ENCODE assay signal across 21 mouse cellular contexts in genomic region chr17:70942478-70942877, GRCm38 (mm10). TPM values are rescaled to one million over a fixed set of nuclear protein-coding genes. Genes with fewer than 3 reads are reported as not detected.
A peak's percentile ranks its signal among the peaks of the same experiment; 100 is the strongest.
DNase-seq lines count a peak whose midpoint lies in the region; ATAC-seq and TF ChIP-seq lines count a peak whose summit lies in the region.
"Had no signal": no experiment of that assay in that cellular context is flagged by ENCODE, and none has a peak within 500 bp of the region (broad histone marks: within the 10 kb centered on the region; RNA-seq: fewer than 3 reads in every experiment).

No protein-coding gene starts in this region.

- no peaks in the 10 kb centered on the region for H3K4me1 ChIP-seq in intestine, postnatal 0 days (replicated peaks; ENCODE audit: control insufficient read depth, insufficient read depth, low read length)
- no peaks in the 10 kb centered on the region for H3K4me1 ChIP-seq in intestine, embryonic 15.5 days (replicated peaks)
- no peaks in the 10 kb centered on the region for H3K4me1 ChIP-seq in thymus, adult 2 months (replicated peaks; ENCODE audit: control insufficient read depth, insufficient read depth, low read length)
- H3K4me1 ChIP-seq: embryonic facial prominence, embryonic 12.5 days; heart, embryonic 13.5 days; hindbrain, embryonic 12.5 days had no signal

- peak; percentile 10 to 13 for DNase-seq in B cell, adult 2 months
- no peak for DNase-seq in frontal cortex, postnatal 36 days (ENCODE audit: low spot score in 2 of 2)
- DNase-seq in thymus, adult 2 months: no peak
- DNase-seq: adrenal gland, adult 8-10 months; cerebellum, adult 11-12 months; cerebellum, adult 9-10 months; cerebellum, postnatal 25 days; gastrocnemius, adult 2 months; gastrocnemius, postnatal 25 days; heart, postnatal 4 days had no signal

- TF ChIP-seq POLR2A in thymus, adult 2 months (IDR thresholded peaks at IDR 0.05; ENCODE audit: control insufficient read depth, extremely low read depth, insufficient read depth, low read length, poor library complexity): no peak

- TF ChIP-seq CTCF in intestine, postnatal 0 days (IDR thresholded peaks at IDR 0.05; ENCODE audit: low read depth): 0 out of 2 replicates have a peak, but pooled peaks have one; percentile 5
- no peak for TF ChIP-seq CTCF in thymus, adult 2 months (IDR thresholded peaks at IDR 0.05; ENCODE audit: borderline replicate concordance, control insufficient read depth, extremely low read depth, insufficient read depth, low read length, poor library complexity)

- H3K4me2 ChIP-seq in intestine, postnatal 0 days (replicated peaks; ENCODE audit: low read depth): no peak overlapping the region
- no peak overlapping the region for H3K4me2 ChIP-seq in intestine, embryonic 15.5 days (replicated peaks)
- H3K4me2 ChIP-seq: embryonic facial prominence, embryonic 12.5 days; heart, embryonic 13.5 days; hindbrain, embryonic 12.5 days had no signal

- no peaks in the 10 kb centered on the region for H3K27me3 ChIP-seq in intestine, postnatal 0 days (replicated peaks; ENCODE audit: control insufficient read depth, insufficient read depth, low read length)
- H3K27me3 ChIP-seq in intestine, embryonic 15.5 days (replicated peaks): no peaks in the 10 kb centered on the region
- no peaks in the 10 kb centered on the region for H3K27me3 ChIP-seq in thymus, adult 2 months (ENCODE audit: control insufficient read depth, insufficient read depth, low read length)
- H3K27me3 ChIP-seq: embryonic facial prominence, embryonic 12.5 days; heart, embryonic 13.5 days; hindbrain, embryonic 12.5 days had no signal

- ATAC-seq in intestine, postnatal 0 days: no peak
- ATAC-seq in intestine, embryonic 15.5 days: no peak
- ATAC-seq in CD4-positive, CD25-positive, alpha-beta regulatory T cell, adult 4 months: peak; percentile 53
- peak; percentile 60 for ATAC-seq in inflammation-experienced regulatory T-cells, adult 6 months
- no peak for ATAC-seq in granulocyte monocyte progenitor cell, adult 5-6 weeks (replicated peaks; ENCODE audit: poor library complexity, severe bottlenecking)
- ATAC-seq: forebrain, embryonic 16.5 days; hindbrain, embryonic 16.5 days; intestine, embryonic 16.5 days had no signal

- H3K9ac ChIP-seq in intestine, postnatal 0 days (ENCODE audit: low read depth, low read length): no peak overlapping the region
- no peak overlapping the region for H3K9ac ChIP-seq in intestine, embryonic 15.5 days
- H3K9ac ChIP-seq: embryonic facial prominence, embryonic 12.5 days; heart, embryonic 13.5 days; hindbrain, embryonic 12.5 days had no signal

- no peaks in the 10 kb centered on the region for H3K36me3 ChIP-seq in intestine, postnatal 0 days (ENCODE audit: control insufficient read depth, insufficient read depth)
- H3K36me3 ChIP-seq in intestine, embryonic 15.5 days: no peaks in the 10 kb centered on the region
- no peaks in the 10 kb centered on the region for H3K36me3 ChIP-seq in thymus, adult 2 months (ENCODE audit: control insufficient read depth, insufficient read depth, low read length)
- H3K36me3 ChIP-seq: embryonic facial prominence, embryonic 12.5 days; heart, embryonic 13.5 days; hindbrain, embryonic 12.5 days had no signal

- no peaks in the 10 kb centered on the region for H3K9me3 ChIP-seq in intestine, postnatal 0 days (ENCODE audit: control insufficient read depth)
- no peaks in the 10 kb centered on the region for H3K9me3 ChIP-seq in intestine, embryonic 15.5 days
- H3K9me3 ChIP-seq: embryonic facial prominence, embryonic 12.5 days; hindbrain, embryonic 12.5 days had no signal

- H3K4me3 ChIP-seq in intestine, postnatal 0 days (ENCODE audit: low read depth, low read length): no peak overlapping the region
- H3K4me3 ChIP-seq in intestine, embryonic 15.5 days (replicated peaks): no peak overlapping the region
- H3K4me3 ChIP-seq in thymus, adult 2 months (ENCODE audit: control insufficient read depth, insufficient read depth, low read length): no peak overlapping the region
- H3K4me3 ChIP-seq: embryonic facial prominence, embryonic 12.5 days; gastrocnemius, adult 2 months; heart, embryonic 13.5 days; hindbrain, embryonic 12.5 days had no signal

- H3K27ac ChIP-seq in intestine, postnatal 0 days (ENCODE audit: low read depth, low read length): no peak overlapping the region
- no peak overlapping the region for H3K27ac ChIP-seq in intestine, embryonic 15.5 days
- no peak overlapping the region for H3K27ac ChIP-seq in thymus, adult 2 months (ENCODE audit: control insufficient read depth, insufficient read depth, low read length)
- H3K27ac ChIP-seq: embryonic facial prominence, embryonic 12.5 days; gastrocnemius, adult 2 months; heart, embryonic 13.5 days; hindbrain, embryonic 12.5 days had no signal

- WGBS in intestine, postnatal 0 days: 87% methylated on average over 5 of the region's 5 CpGs
- WGBS in intestine, embryonic 15.5 days: 92% methylated on average over 5 of the region's 5 CpGs
- WGBS in thymus, adult 2 months: 88% methylated on average over 5 of the region's 5 CpGs

RNA-seq across cellular contexts. Expression of gene Myom1, which starts 60.0 kb away (rescaled TPM):
- 8.9 and 12.4 TPM in 2 replicates for polyA plus RNA-seq in intestine, postnatal 0 days (2015; fragmentation: Nextera tagmentation; extraction: Ambion mirVana)
- polyA plus RNA-seq in intestine, embryonic 15.5 days (2015; fragmentation: Nextera tagmentation; extraction: Ambion mirVana): 11.1 and 12.6 TPM in 2 replicates
- polyA plus RNA-seq in CD4-positive, CD25-positive, alpha-beta regulatory T cell, adult 4 months (2017; shearing (Covaris generic)): 1 to 10 TPM in 1 of 2 experiments, under 1 TPM in 1; 0.28 to 1.6 TPM
- polyA plus RNA-seq in inflammation-experienced regulatory T-cells, adult 6 months (2017; shearing (Covaris generic)): under 1 TPM in 1 of 3 experiments, not detected in 2; 0.34 TPM
- polyA plus RNA-seq in thymus, adult 2 months (2012; rRNA removed): 1.9 and 6.8 TPM in 2 replicates
- total RNA-seq in granulocyte monocyte progenitor cell, adult 5-6 weeks (2014; fragmentation: Nextera tagmentation): 1.2 TPM in 1 of 2 replicates, not detected in the other
- total RNA-seq in granulocyte monocyte progenitor cell, adult 5-6 weeks (2017): 0.05 and 1.2 TPM in 2 replicates

Comparison
In these comparisons a context has a peak if more than half of its experiments do, and no peak if none do; other contexts are left out.
1. ATAC-seq: peak in CD4-positive, CD25-positive, alpha-beta regulatory T cell, adult 4 months (single experiment) and inflammation-experienced regulatory T-cells, adult 6 months (single experiment); none in intestine, postnatal 0 days (single experiment), intestine, embryonic 15.5 days (single experiment) and granulocyte monocyte progenitor cell, adult 5-6 weeks (single experiment).
2. DNase-seq: peak in B cell, adult 2 months (2 of 2); none in frontal cortex, postnatal 36 days (0 of 2) and thymus, adult 2 months (single experiment).